Mouse (Mus musculus) CD8-positive naive resting alpha-beta T cell, adult 2 months (primary cell): ENCODE measurements around the gene Selenon.
"Not testable (repeated sequence)": the region's sequence is repeated elsewhere in the genome, so short reads cannot be mapped to it uniquely, and the experiment has no call there.

ENCODE experiments used
- DNase-seq, 2 experiments: peaks; one replicate each; pipeline ENCODE4 v3.0.0; 2022; ENCODE audit warnings: low read depth in 2 of 2, low spot score in 2 of 2

The Selenon gene

DNA sequence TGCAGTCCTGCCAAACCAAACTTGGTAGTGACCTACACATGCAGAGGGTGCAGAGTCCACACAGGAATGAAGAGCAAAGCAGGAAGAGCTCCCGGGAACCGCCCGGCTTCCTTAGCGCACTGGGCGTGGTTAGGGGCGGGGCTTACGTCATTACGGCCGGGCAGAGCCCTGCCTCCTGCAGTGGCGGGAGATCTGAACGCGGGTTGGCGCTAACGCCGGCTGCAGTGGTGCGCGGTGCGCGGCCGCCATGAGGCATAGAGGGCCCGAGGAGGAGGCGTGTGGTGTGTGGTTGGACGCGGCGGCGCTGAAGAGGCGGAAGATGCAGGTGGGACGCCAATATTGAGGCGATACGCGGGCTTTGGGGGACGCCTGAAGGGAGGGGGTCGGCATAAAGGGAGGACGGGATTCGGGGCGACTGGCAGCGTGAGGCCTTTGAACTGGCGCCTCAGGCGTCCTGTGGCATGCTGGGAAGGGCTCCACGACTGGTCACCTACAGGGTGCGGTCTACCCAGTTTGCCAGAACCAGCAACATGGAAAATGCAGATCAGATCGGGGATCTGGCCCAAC lies 41.0 kb downstream of the Selenon start, which contains the start of gene Aunip:
TSS of gene Aunip (plus strand) at position 155 of the 567 bp plus-strand sequence.
- DNase-seq, result peak; percentile 38 to 51

- DNase-seq, result no peak
Measured at GRCm38 (mm10) chr4:134510396-134510795, 41.6 kb downstream of the Selenon start.

DNA sequence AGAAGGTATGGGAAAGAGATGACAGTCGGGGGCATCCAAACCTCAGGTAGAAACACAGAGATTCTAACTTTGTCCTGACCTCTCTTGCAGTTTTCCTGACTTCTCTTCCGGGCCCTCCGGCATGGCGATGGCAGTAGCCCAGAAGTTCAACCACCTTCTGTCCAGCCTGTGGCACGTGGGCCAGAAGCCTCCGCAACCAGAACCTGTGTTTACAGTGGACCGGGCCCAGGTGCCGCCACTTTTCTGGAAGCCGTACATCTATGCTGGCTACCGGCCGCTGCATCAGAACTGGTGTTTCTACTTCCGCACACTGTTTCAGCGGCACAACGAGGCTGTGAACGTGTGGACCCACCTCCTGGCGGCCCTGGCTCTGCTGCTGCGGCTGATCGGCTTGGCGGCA lies 45.3 kb downstream of the Selenon start:
- no peak for DNase-seq

GRCm38 (mm10) chr4:134505966-134506594 lies 45.9 kb downstream of the Selenon start:
- no peak for DNase-seq

- no peak for DNase-seq
Measured at GRCm38 (mm10) chr4:134505303-134505789, 46.6 kb downstream of the Selenon start.

DNA sequence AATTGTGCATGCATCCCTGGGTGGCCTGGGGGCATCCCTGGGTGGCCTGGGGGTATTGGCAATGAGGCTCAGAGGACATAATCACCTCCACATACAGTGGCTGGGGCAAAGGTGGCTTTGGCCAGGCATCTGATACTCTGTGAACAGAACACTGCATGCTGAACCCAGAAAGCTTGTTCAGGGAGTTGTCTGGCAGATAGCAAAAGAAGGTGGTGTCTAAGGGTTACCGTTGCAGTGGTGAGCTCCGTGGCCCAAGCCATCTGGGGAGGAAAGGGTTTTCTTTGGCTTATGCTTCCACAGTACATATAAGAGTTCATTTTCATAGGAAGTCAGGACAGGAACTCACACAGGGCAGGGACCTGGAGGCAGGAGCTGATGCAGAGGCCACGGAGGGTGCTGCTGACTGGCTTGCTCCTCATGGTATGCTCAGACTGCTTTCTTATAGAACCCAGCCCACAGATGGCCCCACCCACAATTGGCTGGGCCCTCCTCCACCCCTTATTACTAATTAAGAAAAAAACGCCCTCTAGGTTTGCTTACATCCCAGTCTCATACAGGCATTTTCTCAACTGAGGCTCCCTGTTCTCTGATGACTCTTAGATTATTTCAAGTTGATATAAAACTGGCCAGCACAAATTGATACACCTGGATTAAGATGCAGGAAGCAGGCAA lies 48.1 kb downstream of the Selenon start:
- DNase-seq, result no peak

GRCm38 (mm10) chr4:134501095-134501494 lies 50.9 kb downstream of the Selenon start:
- DNase-seq, result no peak

DNA sequence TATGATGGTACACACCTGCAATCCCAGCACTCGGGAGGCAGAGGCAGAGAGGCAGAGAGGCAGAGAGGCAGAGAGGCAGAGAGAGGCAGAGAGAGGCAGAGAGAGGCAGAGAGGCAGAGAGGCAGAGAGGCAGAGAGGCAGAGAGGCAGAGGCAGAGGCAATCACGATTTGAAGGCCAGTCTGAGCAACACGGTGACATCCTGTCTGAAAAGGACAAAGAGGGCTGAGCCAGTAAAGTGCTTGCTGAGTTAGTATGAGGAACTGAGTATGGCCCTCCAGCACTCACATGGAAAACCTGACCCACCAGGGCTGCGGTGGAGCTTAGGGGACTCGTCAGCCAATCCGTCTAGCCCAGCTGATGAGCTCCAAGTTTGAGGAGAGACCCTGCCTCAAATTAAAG lies 53.0 kb downstream of the Selenon start:
- not testable (repeated sequence) for DNase-seq

DNA sequence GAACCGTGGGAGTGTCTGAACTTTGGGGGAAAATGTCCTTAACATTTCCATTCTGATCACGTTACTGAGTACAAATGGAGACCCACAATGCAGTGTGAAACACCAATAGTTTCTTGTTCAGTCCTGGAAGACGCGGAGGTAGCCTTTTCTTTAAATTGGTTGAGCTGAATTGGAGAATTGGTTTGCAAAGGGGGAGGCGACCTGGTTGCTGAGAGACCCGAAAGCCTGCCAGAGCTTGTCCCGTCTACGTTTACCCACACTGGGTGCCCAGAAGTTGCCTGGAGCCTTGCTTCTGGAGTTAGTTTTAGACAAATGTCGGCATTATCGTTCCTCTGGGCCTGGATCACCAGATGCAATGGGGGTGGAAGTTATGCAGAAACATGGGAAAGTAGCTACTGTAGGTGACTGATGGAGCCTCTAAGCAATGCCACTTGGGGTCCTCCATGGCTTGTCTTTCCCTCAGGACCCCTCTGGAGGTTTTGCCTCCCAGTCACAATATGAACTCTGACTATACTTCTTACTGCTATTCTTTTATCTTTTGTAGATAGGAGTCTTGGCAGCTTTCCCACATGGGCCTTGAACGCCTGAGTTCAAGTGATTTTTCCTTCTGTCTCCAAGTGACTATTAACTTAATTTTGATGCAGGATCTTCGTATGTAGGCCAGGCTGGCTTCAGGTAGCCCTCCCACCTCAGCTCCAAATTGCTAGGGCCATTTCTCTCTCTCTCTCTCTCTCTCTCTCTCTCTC lies 53.8 kb downstream of the Selenon start:
- no peak for DNase-seq

DNA sequence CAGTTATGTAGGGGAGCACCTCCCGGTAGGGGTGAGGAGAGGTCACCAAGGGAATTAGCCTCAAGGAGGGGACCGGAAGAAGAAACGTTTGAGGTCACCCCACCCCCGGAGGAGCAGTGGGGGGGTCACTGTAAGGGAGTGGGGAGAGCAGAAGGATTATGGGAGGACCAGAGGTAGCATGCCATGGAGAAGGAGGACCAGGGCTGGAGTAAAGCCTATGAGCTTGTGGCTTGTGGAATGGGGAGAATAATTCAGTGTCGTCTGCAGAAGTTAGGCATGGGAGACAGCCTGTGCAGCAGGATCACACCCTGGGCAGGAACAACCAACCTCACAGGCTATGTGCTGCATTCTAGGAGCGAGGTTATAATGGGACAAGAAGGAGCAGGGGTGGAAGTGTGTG lies 54.7 kb downstream of the Selenon start:
- no peak for DNase-seq

GRCm38 (mm10) chr4:134496595-134497210 lies 55.3 kb downstream of the Selenon start, which contains the start of gene Paqr7:
Gene Paqr7, plus strand, starts transcription at chr4:134496697.
- DNase-seq, result no peak

DNA sequence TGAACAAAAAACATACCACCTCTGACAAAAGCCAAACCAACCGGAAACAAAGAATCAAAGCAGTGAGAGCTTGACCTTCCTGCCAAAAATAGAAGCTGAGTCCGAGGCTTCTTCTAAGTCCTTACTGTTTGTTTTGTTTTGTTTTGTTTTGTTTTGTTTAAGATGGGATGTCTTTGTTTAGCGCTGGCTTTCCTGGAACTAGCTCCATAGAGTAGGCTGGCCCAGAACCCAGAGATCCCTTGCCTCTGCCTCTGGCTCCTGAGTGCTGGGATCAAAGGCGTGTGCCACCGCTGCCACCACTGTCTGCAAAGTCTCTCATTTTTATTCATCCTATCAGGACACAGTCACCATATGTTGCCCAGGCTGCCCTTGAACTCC lies 56.4 kb downstream of the Selenon start:
- no peak for DNase-seq

GRCm38 (mm10) chr4:134494780-134495545 lies 57.0 kb downstream of the Selenon start:
- DNase-seq, result peak; percentile 85 to 91

DNA sequence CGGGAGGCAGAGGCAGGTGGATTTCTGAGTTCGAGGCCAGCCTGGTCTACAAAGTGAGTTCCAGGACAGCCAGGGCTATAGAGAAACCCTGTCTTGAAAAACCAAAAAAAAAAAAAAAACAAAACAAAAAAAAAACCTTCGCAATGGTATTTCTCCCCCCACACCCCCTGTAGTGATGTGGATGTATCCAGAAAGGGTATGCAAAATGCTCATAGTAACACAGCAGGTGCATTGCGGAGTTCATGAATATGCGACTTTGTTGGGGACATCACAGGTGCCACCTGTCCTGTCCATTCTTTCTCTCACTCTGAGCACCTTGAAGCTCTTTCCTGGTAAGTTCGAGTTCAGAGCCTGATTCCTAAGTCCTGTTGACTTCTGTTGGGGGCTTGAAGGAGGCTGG lies 57.8 kb downstream of the Selenon start:
- not testable (repeated sequence) for DNase-seq

DNA sequence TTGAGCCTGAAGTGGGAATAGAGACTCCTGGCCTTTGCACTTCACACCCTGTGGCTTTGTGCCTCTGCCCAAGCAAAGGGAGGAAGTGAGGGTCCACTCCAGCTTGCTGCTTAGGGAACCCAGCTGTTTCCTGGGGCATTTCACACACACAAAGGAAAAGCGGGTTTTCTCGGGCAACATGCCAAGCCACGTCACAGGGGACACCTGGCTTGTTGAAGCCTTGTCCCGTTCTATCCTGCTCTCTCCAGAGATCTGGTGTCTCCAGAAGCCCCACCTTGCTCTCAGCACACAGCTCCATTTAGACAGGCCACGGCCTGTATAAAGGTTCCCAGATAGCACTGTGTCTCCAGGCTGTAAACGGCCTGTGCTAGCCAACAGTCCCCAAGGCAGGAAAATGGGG lies 60.2 kb downstream of the Selenon start:
- no peak for DNase-seq

- no peak for DNase-seq
Measured at GRCm38 (mm10) chr4:134489986-134490665, 61.8 kb downstream of the Selenon start.

DNA sequence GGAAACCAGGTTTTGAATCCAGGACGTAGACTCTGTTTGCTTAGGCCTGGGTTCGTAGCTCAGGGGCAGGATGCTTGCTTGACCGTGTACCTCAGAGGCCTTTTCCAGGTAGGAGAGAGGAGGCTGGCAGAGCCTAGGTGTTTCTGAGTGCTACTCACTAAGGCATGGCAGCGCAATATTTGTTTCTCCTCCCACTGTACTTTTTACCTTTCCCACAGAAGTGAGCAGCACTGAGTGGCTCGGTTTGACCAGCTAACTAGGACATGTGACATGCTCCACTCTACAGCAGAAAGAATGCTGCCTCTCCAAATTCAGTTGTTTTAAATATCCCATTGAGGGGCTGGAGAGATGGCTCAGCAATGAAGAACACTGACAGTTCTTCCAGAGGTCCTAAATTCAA lies 63.8 kb downstream of the Selenon start:
- DNase-seq, result no peak
